Mouse (Mus musculus) erythroid progenitor cell, adult 5-6 weeks (primary cell): ENCODE data around the gene Agap1. TPM values are rescaled to one million over a fixed set of nuclear protein-coding genes. Genes with fewer than 3 reads are reported as not detected.

Source experiments
- ATAC-seq: replicated peaks from 2 replicates; pipeline ENCODE4 v1.8.0; 2016; ENCODE audit warnings: moderate number of reproducible peaks, mild to moderate bottlenecking, moderate TSS enrichment, inconsistent platforms; ENCODE audit not compliant: poor library complexity, low FRiP score, severe bottlenecking
- total RNA-seq, 2 experiments: library from RNA; stranded (forward) in 1 of 2; stranded (reverse) in 1 of 2; fragments of 150-400 nt in 1 of 2; fragments of 186-747, 209-891 nt in 1 of 2; gene quantifications; 2 replicates each; pipeline versions ENCODE4 v1.2.3 to v1.2.4; 2015 to 2017; ENCODE audit warnings: low replicate concordance in 2 of 2

Gene Agap1
- total RNA-seq, 2 experiments from 2014 or later = 8.3 to 8.4 TPM

GRCm38 (mm10) chr1:89933028-89933427, 478.4 kb downstream of the Agap1 start:
- no peak for ATAC-seq

DNA sequence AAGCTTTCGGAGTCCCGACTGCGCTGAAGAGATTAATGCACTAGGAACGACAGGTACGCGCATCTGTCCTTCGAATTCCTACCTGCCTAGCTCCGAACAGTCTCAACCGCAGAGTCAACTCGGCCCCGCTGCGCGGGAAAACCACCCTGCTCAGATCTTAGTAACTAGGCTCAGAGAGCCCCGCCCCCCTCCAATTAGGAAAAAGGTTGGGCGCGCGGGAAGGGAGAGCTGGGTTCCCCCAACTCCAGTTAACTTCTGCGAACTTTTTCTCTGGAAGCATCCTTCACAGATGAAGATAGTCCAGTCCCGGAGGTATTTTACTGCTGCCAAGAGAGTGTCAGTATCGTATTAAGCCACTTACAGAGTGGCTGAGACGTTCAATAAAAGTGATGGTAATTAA, 479.2 kb downstream of the Agap1 start:
- ATAC-seq = no peak

- no peak for ATAC-seq
These were observed 480.0 kb downstream of the Agap1 start for GRCm38 (mm10) chr1:89934316-89935260.

GRCm38 (mm10) chr1:89935493-89936348, 481.1 kb downstream of the Agap1 start:
- no peak for ATAC-seq

- no peak for ATAC-seq
These were observed 484.4 kb downstream of the Agap1 start for GRCm38 (mm10) chr1:89938884-89939595.

DNA sequence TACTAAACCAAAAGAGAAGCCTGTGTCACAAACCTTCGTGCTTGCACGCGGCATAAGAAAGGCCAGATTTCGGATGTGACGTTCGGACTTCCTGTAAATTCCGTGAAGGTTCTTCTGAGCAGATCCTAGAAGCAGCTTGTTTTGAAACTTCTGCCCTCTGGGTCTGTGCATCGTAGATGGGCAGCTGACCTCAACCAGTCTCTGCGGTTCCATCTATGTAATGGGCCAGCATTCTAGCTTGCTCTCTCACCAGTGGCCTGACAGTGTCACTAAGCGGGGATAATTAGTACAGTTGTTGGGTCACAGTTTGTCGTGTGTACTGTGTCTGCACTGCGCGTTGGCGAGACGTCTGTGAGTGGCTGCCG, 485.0 kb downstream of the Agap1 start:
- no peak for ATAC-seq

DNA sequence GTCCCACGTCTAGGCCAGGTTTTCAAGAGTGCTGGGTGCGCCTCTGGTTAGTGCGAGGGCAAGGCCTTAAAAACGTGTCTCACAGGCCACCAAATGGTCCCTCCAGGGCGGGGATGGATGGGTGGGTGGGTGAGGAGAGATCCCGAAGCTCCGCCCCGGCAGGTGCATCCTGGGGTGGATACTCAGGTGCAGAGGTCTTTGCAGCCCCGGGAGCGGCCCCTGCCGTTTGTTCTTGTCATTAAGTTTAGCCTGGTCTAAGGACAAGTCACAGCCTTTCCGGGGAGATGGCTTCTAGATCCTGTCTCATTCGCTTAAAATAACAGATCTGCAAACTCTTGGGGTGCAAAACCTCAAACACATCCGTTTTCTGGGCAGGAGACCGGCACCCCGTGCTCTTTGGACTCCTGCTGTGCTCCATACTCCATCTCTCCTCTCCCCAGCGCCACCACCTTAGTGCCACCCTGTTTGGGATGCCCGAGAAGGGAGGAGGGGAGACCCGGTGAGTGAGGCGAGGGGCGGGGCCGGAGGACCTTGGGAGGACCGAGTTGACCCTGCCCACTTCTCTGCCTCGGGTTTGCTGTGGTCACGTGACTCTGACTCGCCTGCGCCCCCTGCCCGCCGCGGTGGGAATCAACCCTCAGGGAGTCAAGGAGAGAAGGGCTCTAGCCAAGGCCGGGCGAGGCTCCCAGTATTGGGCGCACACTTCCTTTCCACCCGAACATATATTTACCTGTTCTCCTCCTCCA, 485.5 kb downstream of the Agap1 start:
- ATAC-seq = no peak

- ATAC-seq = no peak
These were observed 486.4 kb downstream of the Agap1 start for GRCm38 (mm10) chr1:89940961-89941524.

DNA sequence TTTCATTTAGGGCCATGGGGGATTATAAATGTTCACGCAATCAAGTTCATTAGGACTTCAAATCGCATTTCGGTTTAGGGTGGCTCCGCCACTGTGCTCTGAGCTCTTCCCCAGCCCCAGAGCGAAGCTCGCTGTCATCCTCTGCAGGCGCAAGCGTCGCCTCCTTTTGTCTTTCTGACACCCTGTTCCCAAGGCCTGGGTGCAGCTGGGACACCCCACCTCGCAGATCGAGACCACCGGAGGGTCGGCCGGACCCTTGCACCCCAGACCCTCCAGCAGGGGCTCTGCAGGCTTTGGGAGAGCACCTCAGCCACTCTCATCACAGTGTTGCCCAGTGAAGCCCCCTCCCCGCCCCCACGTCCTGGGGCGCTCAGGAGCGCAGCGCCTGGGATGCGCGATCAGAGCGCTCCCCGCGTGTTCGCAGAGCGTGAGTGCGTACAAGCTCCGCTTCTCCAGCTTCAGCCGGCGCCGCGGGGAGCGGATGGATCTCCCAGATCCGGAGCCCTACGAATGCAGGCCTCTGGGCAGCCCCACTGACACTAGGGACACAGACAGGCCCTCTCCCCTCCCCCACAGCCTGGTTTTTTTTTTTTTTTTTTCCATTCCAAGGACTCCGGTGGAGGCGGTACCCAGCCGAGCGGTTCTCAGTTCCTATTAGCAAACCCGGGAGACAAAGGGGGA, 487.2 kb downstream of the Agap1 start:
- no peak for ATAC-seq

DNA sequence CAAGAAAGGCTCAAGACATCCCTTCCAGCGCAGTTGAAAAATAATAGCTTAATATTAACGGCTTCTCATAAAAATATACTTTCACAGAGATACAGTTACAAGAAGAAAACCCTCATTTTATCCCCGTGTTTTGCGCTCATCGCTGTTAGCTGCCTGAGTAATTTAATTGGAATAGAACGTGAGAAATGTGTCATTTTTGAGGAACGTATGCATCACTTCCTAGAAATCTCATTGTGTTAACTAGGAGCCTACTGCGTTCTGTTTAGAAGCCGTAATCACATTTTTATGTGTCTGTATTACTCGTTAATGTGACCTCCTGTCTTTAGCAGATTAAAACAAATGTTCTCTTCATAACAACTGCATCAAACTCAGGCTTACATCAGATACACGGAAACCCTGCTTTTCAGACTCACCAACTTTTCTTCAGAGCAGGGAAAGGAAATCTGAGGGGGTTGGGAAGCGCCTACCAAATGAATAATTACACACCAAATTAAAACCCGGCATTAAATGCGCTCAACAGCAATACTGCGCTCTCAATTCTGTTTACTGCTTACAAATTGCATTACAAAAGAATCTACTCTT, 487.9 kb downstream of the Agap1 start:
- no peak for ATAC-seq

- ATAC-seq = no peak
These were observed 488.6 kb downstream of the Agap1 start for GRCm38 (mm10) chr1:89943202-89943601.
